Mouse (Mus musculus) neural tube, embryonic 13.5 days (tissue): ENCODE measurements around the gene Dazap1. TPM values are rescaled to one million over a fixed set of nuclear protein-coding genes. Genes with fewer than 3 reads are reported as not detected.

Experiments
- ATAC-seq: fragments of 200-750 bp; cut with Nextera tagmentation; 2 replicates; pipeline ENCODE4 v1.8.0; 2017; ENCODE audit warnings: low read depth, mild to moderate bottlenecking, moderate TSS enrichment, moderate library complexity
- H3K27ac ChIP-seq: fragments of 300-500 bp; sonication (generic); replicated peaks from 2 replicates; pipeline ENCODE4 v1.5.1; 2015; ENCODE audit warnings: moderate library complexity, mild to moderate bottlenecking, inconsistent platforms
- H3K27me3 ChIP-seq: fragments of 300-500 bp; sonication (generic); 2 replicates; pipeline ENCODE4 v1.6.1; 2015; ENCODE audit warnings: mild to moderate bottlenecking, inconsistent platforms
- H3K36me3 ChIP-seq: fragments of 300-500 bp; sonication (generic); 2 replicates; pipeline ENCODE4 v1.6.1; 2015; ENCODE audit warnings: mild to moderate bottlenecking, inconsistent platforms
- H3K4me1 ChIP-seq: fragments of 300-500 bp; sonication (generic); replicated peaks from 2 replicates; pipeline ENCODE4 v1.6.1; 2015; ENCODE audit warnings: inconsistent platforms
- H3K4me2 ChIP-seq: fragments of 300-500 bp; sonication (generic); 2 replicates; pipeline ENCODE4 v1.6.1; 2015; ENCODE audit warnings: inconsistent platforms, mild to moderate bottlenecking, moderate library complexity
- H3K4me3 ChIP-seq: fragments of 300-500 bp; sonication (generic); 2 replicates; pipeline ENCODE4 v1.5.1; 2015; ENCODE audit warnings: mild to moderate bottlenecking, inconsistent platforms
- H3K9ac ChIP-seq: fragments of 300-500 bp; sonication (generic); 2 replicates; pipeline ENCODE4 v1.6.1; 2015; ENCODE audit warnings: moderate library complexity, mild to moderate bottlenecking, inconsistent platforms
- H3K9me3 ChIP-seq: fragments of 300-500 bp; sonication (generic); 2 replicates; pipeline ENCODE4 v1.6.1; 2016; ENCODE audit warnings: inconsistent platforms
- WGBS: fragments of 180-500 bp; shearing (Covaris S2); methylation state at CpG from one replicate; pipeline ENCODE4 v1.1.7; 2015; 5-methylcytosine and 5-hydroxymethylcytosine counted together
- polyA plus RNA-seq: library from polyadenylated mRNA; unstranded; fragments of >200 nt; fragmentation: Nextera tagmentation; extraction: Ambion mirVana; gene quantifications from 2 replicates; pipeline ENCODE4 v1.2.1, GENCODE M21; 2015

Gene Dazap1
- polyA plus RNA-seq, 1 experiment from 2014 or later = 59.8 TPM

DNA sequence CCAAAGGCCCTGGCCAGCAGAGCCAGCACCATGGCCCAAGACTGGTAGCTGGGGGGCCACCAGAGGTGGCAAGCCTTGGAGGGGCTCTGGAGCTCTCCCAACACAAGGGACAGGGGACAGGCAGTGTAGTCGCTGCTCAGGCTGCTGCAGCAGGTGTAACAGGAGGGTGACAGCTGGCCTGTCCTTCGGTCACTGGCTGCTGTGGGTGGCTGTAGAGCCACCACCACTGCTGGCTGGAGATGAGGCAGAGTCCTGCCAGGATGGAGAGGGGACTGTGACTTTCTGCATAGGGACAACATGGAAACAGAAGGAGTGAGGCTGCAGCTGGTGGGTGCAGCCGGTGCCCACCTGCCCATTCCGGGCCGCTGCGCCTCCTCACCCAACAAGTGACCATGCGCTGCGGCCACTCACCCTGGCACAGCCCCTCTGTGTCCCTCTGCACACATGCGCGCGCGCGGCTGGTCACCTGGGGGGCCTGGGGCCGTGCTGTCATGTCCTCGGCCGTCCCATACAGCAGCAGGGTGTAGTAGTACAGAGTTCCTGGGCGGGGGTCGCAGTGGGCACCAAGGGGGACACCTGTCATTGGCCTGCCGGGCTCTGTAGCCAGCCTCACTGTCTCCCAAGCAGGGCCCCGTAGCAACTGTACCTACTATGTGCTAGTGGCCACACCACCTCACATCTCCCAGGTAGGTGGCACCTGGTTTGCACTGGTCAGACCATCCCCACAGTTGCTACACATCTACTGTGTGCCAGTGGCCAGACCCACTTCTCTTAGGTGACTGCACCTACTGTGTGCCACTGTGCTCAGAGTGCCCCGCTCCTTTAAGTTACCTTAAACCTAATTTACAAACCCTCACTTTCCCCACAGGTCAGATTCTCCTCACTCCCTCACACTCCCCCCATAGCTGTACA, 60.6 kb downstream of the Dazap1 start:
- Histone ChIP-seq H3K4me1 (peaks cover 43% of the 10 kb centered on the region), H3K36me3 (peaks cover 18% of the 10 kb centered on the region), H3K9me3 (no peaks in the 10 kb centered on the region), H3K27ac (no peak overlapping the region), H3K27me3 (peaks cover 15% of the 10 kb centered on the region; the same call in 1 of the 2 replicates), H3K9ac (no peak overlapping the region), H3K4me2 (peak overlapping the region; percentile 83), H3K4me3 (0 out of 2 replicates have a peak overlapping the region, but pooled peaks have one; percentile 42)
- ATAC-seq = no peak
- WGBS = 90% methylated on average over 21 of the region's 21 CpGs

- Histone ChIP-seq H3K9me3 (no peaks in the 10 kb centered on the region), H3K27me3 (peaks cover 15% of the 10 kb centered on the region; the same call in 1 of the 2 replicates), H3K9ac (peak overlapping the region; percentile 60), H3K27ac (no peak overlapping the region), H3K4me1 (peaks cover 34% of the 10 kb centered on the region), H3K36me3 (peaks cover 9% of the 10 kb centered on the region), H3K4me3 (peak overlapping the region; percentile 42), H3K4me2 (peak overlapping the region; percentile 83)
- 0 out of 2 replicates have a peak, but pooled peaks have one; percentile 4 for ATAC-seq
- WGBS = 5% methylated on average over 28 of the region's 28 CpGs
Observed at GRCm38 (mm10) chr10:80322811-80323211, 61.5 kb downstream of the Dazap1 start.

DNA sequence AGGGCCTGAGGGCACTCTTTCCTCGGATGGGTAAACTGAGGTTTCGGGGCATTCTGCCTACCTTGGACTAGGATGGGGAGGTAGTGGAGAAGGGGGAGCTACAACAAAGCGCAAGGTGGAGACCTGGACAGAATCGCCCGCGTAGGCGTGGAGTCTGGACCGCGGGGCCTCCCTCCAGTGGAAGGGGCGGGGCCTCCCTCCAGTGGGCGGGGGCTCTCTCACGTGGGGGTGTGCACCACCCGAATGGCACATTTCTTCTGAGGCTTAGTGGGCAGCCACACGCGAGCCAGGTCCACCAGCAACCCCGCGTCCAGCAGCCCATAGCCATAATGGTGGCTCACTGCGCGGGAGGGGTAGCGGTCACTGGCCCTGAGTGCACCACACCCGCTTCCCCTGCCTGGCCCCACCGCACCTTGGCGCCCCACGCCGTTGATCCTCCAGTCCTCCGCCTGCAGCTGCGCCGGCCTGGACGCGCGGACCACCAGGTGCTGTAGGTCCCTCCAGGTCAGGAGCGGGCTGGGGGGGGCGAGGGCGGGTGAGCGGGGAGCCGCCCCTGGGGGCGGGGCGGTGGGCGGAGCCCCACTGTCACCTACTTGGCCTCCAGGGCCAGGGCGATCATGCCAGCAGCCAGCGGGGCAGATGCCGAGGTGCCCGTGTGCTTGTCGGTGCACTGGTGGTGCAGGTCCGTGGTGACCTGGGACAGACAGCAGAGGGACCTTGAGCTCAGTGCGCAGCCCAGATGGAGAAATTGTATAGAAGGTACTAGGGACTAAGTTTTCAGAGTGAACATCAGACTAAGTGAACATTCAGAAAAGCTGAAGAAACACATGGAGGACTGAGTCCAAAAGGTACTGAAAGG, 62.2 kb downstream of the Dazap1 start:
- H3K27ac ChIP-seq = no peak overlapping the region
- ATAC-seq = peak; percentile 13

DNA sequence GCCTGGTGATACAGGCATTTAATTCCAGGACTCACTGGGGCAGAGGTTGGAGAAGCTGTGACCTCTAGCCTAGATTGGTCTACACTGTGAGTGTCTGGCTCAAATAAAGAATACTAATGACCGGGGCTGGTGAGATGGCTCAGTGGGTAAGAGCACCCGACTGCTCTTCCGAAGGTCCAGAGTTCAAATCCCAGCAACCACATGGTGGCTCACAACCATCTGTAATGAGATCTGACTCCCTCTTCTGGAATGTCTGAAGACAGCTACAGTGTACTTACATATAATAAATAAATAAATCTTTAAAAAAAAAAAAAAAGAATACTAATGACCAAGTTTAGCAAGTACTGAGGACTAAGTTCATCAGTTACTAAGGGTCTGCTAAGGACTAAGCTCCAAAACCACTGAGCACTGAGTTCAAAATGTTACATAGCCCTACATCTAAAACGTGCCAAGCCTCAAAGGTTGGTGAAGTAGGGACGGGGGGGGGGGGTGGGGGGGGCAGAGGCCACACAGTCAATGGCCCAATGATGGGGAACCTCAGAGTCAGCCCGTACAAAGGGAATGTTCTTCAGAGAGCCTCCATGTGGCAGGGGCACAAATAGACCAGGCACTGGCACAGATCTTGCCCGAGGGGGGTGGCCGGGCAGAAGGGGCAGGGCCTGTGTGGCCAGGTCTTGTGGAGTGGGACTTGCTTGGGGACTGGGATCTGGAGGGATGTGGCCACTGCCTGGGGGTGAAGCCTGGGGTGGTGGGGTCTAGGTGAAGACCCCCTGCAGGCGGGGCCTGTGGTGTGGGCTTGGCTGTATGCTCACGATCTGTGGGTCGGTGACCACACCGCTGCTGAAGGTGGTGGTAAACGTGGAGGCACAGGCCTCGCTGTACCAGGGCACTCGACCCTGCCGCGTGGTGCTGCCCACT, 63.1 kb downstream of the Dazap1 start:
- peaks cover 30% of the 10 kb centered on the region for H3K4me1 ChIP-seq
- H3K4me2 ChIP-seq = peak overlapping the region; percentile 83
- H3K27me3 ChIP-seq = peaks cover 15% of the 10 kb centered on the region; the same call in 1 of the 2 replicates
- no peaks in the 10 kb centered on the region for H3K36me3 ChIP-seq
- no peak for ATAC-seq
- WGBS = 76% methylated on average over 17 of the region's 17 CpGs
- no peaks in the 10 kb centered on the region for H3K9me3 ChIP-seq
- H3K9ac ChIP-seq = no peak overlapping the region; the same call in 1 of the 2 replicates
- peak overlapping the region; percentile 42; the same call in 1 of the 2 replicates for H3K4me3 ChIP-seq
- no peak overlapping the region for H3K27ac ChIP-seq

More for the DNA sequence above, 62.2 kb downstream of the Dazap1 start:
- peaks cover 34% of the 10 kb centered on the region for H3K4me1 ChIP-seq
- WGBS = 2% methylated on average over 42 of the region's 46 CpGs
- peaks cover 15% of the 10 kb centered on the region; the same call in 1 of the 2 replicates for H3K27me3 ChIP-seq
- peak overlapping the region; percentile 83 for H3K4me2 ChIP-seq
- peak overlapping the region; percentile 42 for H3K4me3 ChIP-seq
- H3K36me3 ChIP-seq = peaks cover 3% of the 10 kb centered on the region
- peak overlapping the region; percentile 60 for H3K9ac ChIP-seq
- H3K9me3 ChIP-seq = no peaks in the 10 kb centered on the region

DNA sequence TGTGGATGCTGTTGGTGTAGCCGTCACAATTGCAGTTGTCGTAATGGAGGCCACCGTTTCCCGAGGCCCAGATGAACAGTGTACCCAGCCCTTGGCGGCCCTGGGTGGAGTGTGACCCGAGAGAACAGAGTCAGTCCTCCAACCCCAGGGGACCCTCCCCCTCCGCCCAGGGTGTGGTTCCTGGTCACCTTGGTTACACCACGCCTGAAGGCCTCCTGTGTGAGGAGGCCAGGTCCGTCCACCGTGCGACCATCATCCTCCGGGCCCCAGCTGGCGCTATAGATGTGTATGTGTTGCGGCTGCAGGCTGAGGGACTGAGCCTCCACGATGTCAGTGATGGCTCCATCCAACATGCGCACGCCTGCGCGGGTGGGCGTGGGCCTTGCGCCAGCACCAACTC, 63.8 kb downstream of the Dazap1 start:
- Histone ChIP-seq H3K9me3 (no peaks in the 10 kb centered on the region), H3K4me3 (no peak overlapping the region), H3K36me3 (no peaks in the 10 kb centered on the region), H3K27me3 (peaks cover 15% of the 10 kb centered on the region; the same call in 1 of the 2 replicates), H3K27ac (no peak overlapping the region), H3K4me2 (no peak overlapping the region), H3K4me1 (peaks cover 29% of the 10 kb centered on the region), H3K9ac (no peak overlapping the region)
- ATAC-seq = no peak
- WGBS = 81% methylated on average over 21 of the region's 21 CpGs

GRCm38 (mm10) chr10:80329273-80330081, 68.2 kb downstream of the Dazap1 start, which contains the start of the genes Pcsk4 and Reep6:
Pcsk4 (minus strand) TSS chr10:80329498.
Reep6 (plus strand) TSS chr10:80329953.
- Histone ChIP-seq H3K27ac (no peak within 1 kb of the TSS), H3K4me3 (peak within 1 kb of the TSS; percentile 48), H3K36me3 (no peaks in the 10 kb centered on the region), H3K9ac (peak within 1 kb of the TSS; percentile 60), H3K4me1 (peaks cover 18% of the 10 kb centered on the region), H3K27me3 (peaks cover 33% of the 10 kb centered on the region), H3K9me3 (no peaks in the 10 kb centered on the region), H3K4me2 (peak within 1 kb of the TSS; percentile 80)
- 5% methylated on average over 36 of the region's 36 CpGs for WGBS
- peak; percentile 92 for ATAC-seq

GRCm38 (mm10) chr10:80330084-80330483, 68.8 kb downstream of the Dazap1 start:
- H3K9ac ChIP-seq = peak overlapping the region; percentile 60
- no peaks in the 10 kb centered on the region for H3K36me3 ChIP-seq
- 2% methylated on average over 41 of the region's 41 CpGs for WGBS
- H3K4me3 ChIP-seq = peak overlapping the region; percentile 48
- no peaks in the 10 kb centered on the region for H3K9me3 ChIP-seq
- H3K27ac ChIP-seq = no peak overlapping the region
- peaks cover 33% of the 10 kb centered on the region for H3K27me3 ChIP-seq
- peaks cover 18% of the 10 kb centered on the region for H3K4me1 ChIP-seq
- peak overlapping the region; percentile 80 for H3K4me2 ChIP-seq
- ATAC-seq = no peak

DNA sequence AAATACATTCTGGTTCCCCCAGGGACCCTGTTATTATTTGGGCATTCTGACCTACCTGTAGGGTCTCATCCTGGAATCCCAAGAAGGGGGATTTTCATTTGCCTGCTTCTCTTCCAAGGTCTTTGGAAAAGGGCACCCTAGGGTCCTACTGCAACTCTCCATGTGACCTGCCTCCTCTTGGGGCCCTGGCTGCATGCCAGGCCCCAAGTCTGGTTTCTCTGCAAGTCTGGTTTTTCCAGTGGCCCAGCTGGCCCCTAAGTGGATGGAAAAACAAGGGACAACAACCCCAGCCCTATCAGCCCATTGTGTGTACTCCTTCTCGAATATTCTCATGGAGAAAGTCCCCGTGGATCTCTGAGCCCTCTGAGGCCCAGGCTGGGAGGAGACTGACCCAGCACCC, 69.6 kb downstream of the Dazap1 start:
- WGBS = 73% methylated on average over 2 of the region's 2 CpGs
- H3K4me1 ChIP-seq = peaks cover 18% of the 10 kb centered on the region
- H3K27me3 ChIP-seq = peaks cover 30% of the 10 kb centered on the region
- H3K36me3 ChIP-seq = no peaks in the 10 kb centered on the region
- H3K4me2 ChIP-seq = peak overlapping the region; percentile 80
- ATAC-seq = no peak
- H3K9me3 ChIP-seq = no peaks in the 10 kb centered on the region
- 0 out of 2 replicates have a peak overlapping the region, but pooled peaks have one; percentile 48 for H3K4me3 ChIP-seq
- H3K27ac ChIP-seq = no peak overlapping the region
- no peak overlapping the region for H3K9ac ChIP-seq

GRCm38 (mm10) chr10:80331636-80332524, 70.6 kb downstream of the Dazap1 start:
- Histone ChIP-seq H3K9ac (no peak overlapping the region), H3K4me2 (no peak overlapping the region), H3K27ac (no peak overlapping the region), H3K36me3 (no peaks in the 10 kb centered on the region), H3K27me3 (peaks cover 29% of the 10 kb centered on the region), H3K4me3 (no peak overlapping the region), H3K4me1 (peaks cover 18% of the 10 kb centered on the region), H3K9me3 (no peaks in the 10 kb centered on the region)
- ATAC-seq = no peak
- WGBS = 69% methylated on average over 10 of the region's 10 CpGs
